Mouse (Mus musculus): ENCODE data around the gene Ankrd33. TPM values are rescaled to one million over a fixed set of nuclear protein-coding genes. Genes with fewer than 3 reads are reported as not detected.

Ankrd33 gene
- polyA plus RNA-seq, 1 experiment = not detected

- no peak for TF ChIP-seq CTCF (conservative IDR thresholded peaks at IDR 0.05; ENCODE audit: insufficient read depth, insufficient read length, low read depth, low read length)
- TF ChIP-seq POLR2A (IDR thresholded peaks at IDR 0.05; ENCODE audit: low read depth, low read length) = no peak
- Histone ChIP-seq H3K36me3 (ENCODE audit: control insufficient read depth, insufficient read depth, low read length) (no peaks in the 10 kb centered on the region), H3K27ac (ENCODE audit: insufficient read depth, low read depth, low read length) (no peak overlapping the region), H3K4me3 (ENCODE audit: insufficient read depth, low read depth, low read length) (no peak overlapping the region), H3K4me1 (ENCODE audit: control insufficient read depth, insufficient read depth, low read length) (no peaks in the 10 kb centered on the region), H3K27me3 (replicated peaks; ENCODE audit: control insufficient read depth, insufficient read depth, low read length) (no peaks in the 10 kb centered on the region)
- no peak for DNase-seq
- 54% methylated on average over 3 of the region's 3 CpGs for WGBS
Observed at GRCm38 (mm10) chr15:101095392-101095791, 20.2 kb upstream of the Ankrd33 start.

GRCm38 (mm10) chr15:101097985-101098651 is 17.4 kb upstream of the Ankrd33 start:
- Histone ChIP-seq H3K27me3 (replicated peaks; ENCODE audit: control insufficient read depth, insufficient read depth, low read length) (no peaks in the 10 kb centered on the region), H3K4me3 (ENCODE audit: insufficient read depth, low read depth, low read length) (no peak overlapping the region), H3K36me3 (ENCODE audit: control insufficient read depth, insufficient read depth, low read length) (no peaks in the 10 kb centered on the region), H3K27ac (ENCODE audit: insufficient read depth, low read depth, low read length) (no peak overlapping the region), H3K4me1 (ENCODE audit: control insufficient read depth, insufficient read depth, low read length) (no peaks in the 10 kb centered on the region)
- 30% methylated on average over 28 of the region's 28 CpGs for WGBS
- TF ChIP-seq CTCF (conservative IDR thresholded peaks at IDR 0.05; ENCODE audit: insufficient read depth, insufficient read length, low read depth, low read length) (no peak), POLR2A (IDR thresholded peaks at IDR 0.05; ENCODE audit: low read depth, low read length) (no peak)
- DNase-seq = no peak

DNA sequence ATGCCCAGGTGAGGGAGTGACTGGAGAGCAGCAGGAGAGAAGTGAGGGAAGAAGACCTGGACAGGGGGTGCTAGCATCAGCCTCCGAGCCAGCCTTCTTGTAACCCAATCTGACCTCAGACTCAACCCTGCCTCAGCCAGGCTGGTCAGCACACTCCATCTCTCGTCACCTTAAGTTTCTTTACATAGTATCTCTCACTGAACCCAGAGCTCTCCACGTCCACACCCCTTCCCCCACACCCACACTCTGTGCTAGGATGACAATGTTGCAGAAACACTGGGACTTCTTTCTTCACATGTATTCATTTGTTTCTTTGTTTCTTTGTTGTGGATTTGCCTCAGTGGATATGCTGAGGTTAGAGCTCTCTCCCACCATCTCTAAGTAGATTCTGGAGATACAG is 14.6 kb upstream of the Ankrd33 start:
- TF ChIP-seq POLR2A (IDR thresholded peaks at IDR 0.05; ENCODE audit: low read depth, low read length) (no peak), CTCF (conservative IDR thresholded peaks at IDR 0.05; ENCODE audit: insufficient read depth, insufficient read length, low read depth, low read length) (no peak)
- H3K27ac ChIP-seq (ENCODE audit: insufficient read depth, low read depth, low read length) = no peak overlapping the region
- no peaks in the 10 kb centered on the region for H3K4me1 ChIP-seq (ENCODE audit: control insufficient read depth, insufficient read depth, low read length)
- no peak for DNase-seq
- H3K36me3 ChIP-seq (ENCODE audit: control insufficient read depth, insufficient read depth, low read length) = no peaks in the 10 kb centered on the region
- H3K27me3 ChIP-seq (replicated peaks; ENCODE audit: control insufficient read depth, insufficient read depth, low read length) = no peaks in the 10 kb centered on the region
- H3K4me3 ChIP-seq (ENCODE audit: insufficient read depth, low read depth, low read length) = no peak overlapping the region
- 96% methylated on average over 3 of the region's 3 CpGs for WGBS

- no peak overlapping the region for H3K27ac ChIP-seq (ENCODE audit: insufficient read depth, low read depth, low read length)
- no peak for DNase-seq
- no peaks in the 10 kb centered on the region for H3K27me3 ChIP-seq (replicated peaks; ENCODE audit: control insufficient read depth, insufficient read depth, low read length)
- TF ChIP-seq POLR2A (IDR thresholded peaks at IDR 0.05; ENCODE audit: low read depth, low read length) = no peak
- no peak for TF ChIP-seq CTCF (conservative IDR thresholded peaks at IDR 0.05; ENCODE audit: insufficient read depth, insufficient read length, low read depth, low read length)
- no peaks in the 10 kb centered on the region for H3K36me3 ChIP-seq (ENCODE audit: control insufficient read depth, insufficient read depth, low read length)
- no peaks in the 10 kb centered on the region for H3K4me1 ChIP-seq (ENCODE audit: control insufficient read depth, insufficient read depth, low read length)
- 87% methylated on average over 9 of the region's 9 CpGs for WGBS
- H3K4me3 ChIP-seq (ENCODE audit: insufficient read depth, low read depth, low read length) = no peak overlapping the region
Observed at GRCm38 (mm10) chr15:101103605-101104304, 11.8 kb upstream of the Ankrd33 start.

DNA sequence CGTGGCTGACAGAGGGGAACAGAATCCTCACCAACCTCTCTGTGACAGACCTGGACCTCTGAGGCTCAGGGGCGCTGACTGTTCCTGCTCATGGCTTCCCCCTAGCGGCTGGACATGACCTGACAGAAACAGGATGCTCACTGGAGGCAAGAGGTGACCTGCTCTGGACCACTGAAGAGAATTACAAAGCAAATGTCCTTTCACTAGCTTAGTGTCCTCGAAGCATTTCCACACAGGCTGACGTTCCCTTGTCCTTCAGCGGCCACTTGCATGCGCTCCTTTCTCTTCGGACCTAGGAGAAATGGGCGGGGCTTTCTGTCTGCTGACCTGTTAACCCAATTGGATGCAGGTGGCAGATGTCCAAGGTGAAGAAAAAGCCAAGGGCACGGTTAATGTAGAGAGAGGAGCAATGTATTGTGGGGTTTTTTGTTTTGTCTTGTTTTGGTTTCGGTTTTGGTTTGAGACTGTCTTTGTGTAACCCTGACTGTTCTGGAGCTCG is 10.0 kb upstream of the Ankrd33 start:
- DNase-seq = peak; percentile 86
- Histone ChIP-seq H3K27me3 (replicated peaks; ENCODE audit: control insufficient read depth, insufficient read depth, low read length) (no peaks in the 10 kb centered on the region), H3K4me3 (ENCODE audit: insufficient read depth, low read depth, low read length) (peak overlapping the region; percentile 34), H3K36me3 (ENCODE audit: control insufficient read depth, insufficient read depth, low read length) (no peaks in the 10 kb centered on the region), H3K4me1 (ENCODE audit: control insufficient read depth, insufficient read depth, low read length) (no peaks in the 10 kb centered on the region), H3K27ac (ENCODE audit: insufficient read depth, low read depth, low read length) (no peak overlapping the region)
- no peak for TF ChIP-seq POLR2A (IDR thresholded peaks at IDR 0.05; ENCODE audit: low read depth, low read length)
- TF ChIP-seq CTCF (conservative IDR thresholded peaks at IDR 0.05; ENCODE audit: insufficient read depth, insufficient read length, low read depth, low read length) = peak; percentile 97
- WGBS = 13% methylated on average over 12 of the region's 12 CpGs

- Histone ChIP-seq H3K36me3 (ENCODE audit: control insufficient read depth, insufficient read depth, low read length) (no peaks in the 10 kb centered on the region), H3K27me3 (replicated peaks; ENCODE audit: control insufficient read depth, insufficient read depth, low read length) (no peaks in the 10 kb centered on the region), H3K4me3 (ENCODE audit: insufficient read depth, low read depth, low read length) (no peak overlapping the region), H3K27ac (ENCODE audit: insufficient read depth, low read depth, low read length) (no peak overlapping the region), H3K4me1 (ENCODE audit: control insufficient read depth, insufficient read depth, low read length) (no peaks in the 10 kb centered on the region)
- WGBS = 86% methylated on average over 10 of the region's 10 CpGs
- no peak for TF ChIP-seq CTCF (conservative IDR thresholded peaks at IDR 0.05; ENCODE audit: insufficient read depth, insufficient read length, low read depth, low read length)
- no peak for TF ChIP-seq POLR2A (IDR thresholded peaks at IDR 0.05; ENCODE audit: low read depth, low read length)
- no peak for DNase-seq
Observed at GRCm38 (mm10) chr15:101106011-101106410, 9.5 kb upstream of the Ankrd33 start.
